Mouse (Mus musculus) liver, embryonic 13.5 days (tissue): ENCODE results near the gene Fam50b. TPM values are rescaled to one million over a fixed set of nuclear protein-coding genes. Genes with fewer than 3 reads are reported as not detected.

Experiments used
- ATAC-seq: fragments of 200-750 bp; cut with Nextera tagmentation; 2 replicates; pipeline ENCODE4 v1.8.0; 2017; ENCODE audit warnings: low read depth, mild to moderate bottlenecking, moderate number of reproducible peaks, moderate library complexity
- DNase-seq: peaks from one replicate; pipeline ENCODE4 v3.0.0; 2022
- H3K27ac ChIP-seq: fragments of 300-500 bp; sonication (generic); 2 replicates; pipeline ENCODE4 v1.5.1; 2015; ENCODE audit warnings: moderate library complexity, mild to moderate bottlenecking, inconsistent platforms
- H3K27me3 ChIP-seq: fragments of 300-500 bp; sonication (generic); 2 replicates; pipeline ENCODE4 v1.6.1; 2015; ENCODE audit warnings: mild to moderate bottlenecking, inconsistent platforms
- H3K36me3 ChIP-seq: fragments of 300-500 bp; sonication (generic); 2 replicates; pipeline ENCODE4 v1.6.1; 2015; ENCODE audit warnings: mild to moderate bottlenecking, inconsistent platforms
- H3K4me1 ChIP-seq: fragments of 300-500 bp; sonication (generic); replicated peaks from 2 replicates; pipeline ENCODE4 v1.6.1; 2015; ENCODE audit warnings: inconsistent platforms
- H3K4me2 ChIP-seq: fragments of 300-500 bp; sonication (generic); 2 replicates; pipeline ENCODE4 v1.6.1; 2015; ENCODE audit warnings: inconsistent platforms, mild to moderate bottlenecking, moderate library complexity
- H3K4me3 ChIP-seq: fragments of 300-500 bp; sonication (generic); replicated peaks from 2 replicates; pipeline ENCODE4 v1.5.1; 2015; ENCODE audit warnings: mild to moderate bottlenecking, inconsistent platforms
- H3K9ac ChIP-seq: fragments of 300-500 bp; sonication (generic); 2 replicates; pipeline ENCODE4 v1.6.1; 2015; ENCODE audit warnings: mild to moderate bottlenecking, inconsistent platforms
- H3K9me3 ChIP-seq: fragments of 300-500 bp; sonication (generic); replicated peaks from 2 replicates; pipeline ENCODE4 v1.6.1; 2016; ENCODE audit warnings: inconsistent platforms
- WGBS: fragments of 180-500 bp; shearing (Covaris S2); methylation state at CpG from one replicate; pipeline ENCODE4 v1.1.7; 2015; ENCODE audit not compliant: insufficient replicate concordance; 5-methylcytosine and 5-hydroxymethylcytosine counted together
- polyA plus RNA-seq: library from polyadenylated mRNA; unstranded; fragments of >200 nt; fragmentation: Nextera tagmentation; extraction: Ambion mirVana; gene quantifications from 2 replicates; pipeline ENCODE4 v1.2.1, GENCODE M21; 2015

Fam50b gene
- polyA plus RNA-seq, 1 experiment from 2014 or later, result not detected

DNA sequence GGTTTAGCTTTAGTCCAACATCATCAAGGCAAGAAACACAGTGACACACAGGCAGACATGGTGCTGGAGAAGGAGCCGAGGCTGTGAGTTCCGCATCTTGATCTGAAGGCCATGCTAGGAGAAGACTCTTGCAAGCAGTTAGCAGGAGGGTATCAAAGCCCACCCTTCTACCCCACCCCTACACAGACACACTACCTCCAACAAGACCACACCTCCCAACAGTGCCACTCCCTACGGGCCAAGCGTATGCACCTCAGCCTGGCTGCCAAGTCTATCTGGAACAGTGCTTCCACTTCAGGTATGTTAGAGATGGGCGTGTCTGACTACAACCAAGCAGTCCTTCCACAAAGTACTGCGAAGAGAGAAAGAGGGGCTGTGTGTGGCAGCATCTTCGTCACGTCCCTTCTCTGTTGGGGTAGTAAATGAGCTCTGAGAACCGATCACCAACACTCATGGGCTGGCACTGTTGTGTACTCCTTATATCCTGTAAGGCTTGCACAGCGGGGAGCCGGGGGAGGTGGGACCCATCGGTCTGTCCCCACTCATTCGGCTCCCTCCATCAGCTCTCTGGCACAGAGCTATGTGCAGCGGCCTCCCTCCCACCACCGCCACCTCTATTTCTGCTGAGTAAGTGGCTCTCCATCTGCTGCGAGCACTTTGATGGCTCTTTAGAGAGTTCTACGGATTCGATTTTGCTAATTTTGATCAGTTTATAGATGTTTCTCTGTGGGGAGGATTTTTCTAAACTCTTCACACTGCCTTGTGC is 33.1 kb downstream of the Fam50b start:
- DNase-seq (no peak), ATAC-seq (no peak)
- H3K27me3 ChIP-seq, result 0 out of 2 replicates have a peak, but pooled peaks cover 3% of the 10 kb centered on the region
- no peaks in the 10 kb centered on the region for H3K36me3 ChIP-seq
- H3K4me3 ChIP-seq, result no peak overlapping the region
- H3K4me1 ChIP-seq, result no peaks in the 10 kb centered on the region
- no peak overlapping the region for H3K4me2 ChIP-seq
- no peak overlapping the region for H3K27ac ChIP-seq
- 76% methylated on average over 18 of the region's 18 CpGs for WGBS
- no peak overlapping the region for H3K9ac ChIP-seq
- H3K9me3 ChIP-seq, result no peaks in the 10 kb centered on the region

DNA sequence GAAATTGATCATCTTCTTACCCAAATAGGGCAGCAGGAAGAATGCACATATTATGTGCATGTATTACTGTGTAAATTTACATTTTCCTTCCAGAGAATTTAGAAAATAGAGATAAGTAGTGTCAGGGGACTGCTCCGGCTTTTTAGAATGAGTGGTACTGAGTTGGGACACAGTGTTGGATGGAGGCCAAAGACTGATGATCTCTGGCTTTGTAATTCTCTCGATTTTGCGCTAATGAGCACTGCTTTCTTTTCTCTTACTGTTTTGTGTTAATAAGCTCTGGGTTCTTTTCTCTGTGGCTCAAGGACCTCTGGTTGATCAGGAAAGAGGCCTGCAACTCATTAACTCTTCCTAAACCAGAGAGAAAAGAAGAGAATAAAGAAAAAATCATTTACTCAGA is 42.1 kb downstream of the Fam50b start:
- Histone ChIP-seq H3K27ac (no peak overlapping the region), H3K36me3 (no peaks in the 10 kb centered on the region), H3K27me3 (no peaks in the 10 kb centered on the region; the same call in 1 of the 2 replicates), H3K4me1 (peaks cover 19% of the 10 kb centered on the region), H3K9me3 (no peaks in the 10 kb centered on the region), H3K4me3 (no peak overlapping the region), H3K9ac (no peak overlapping the region), H3K4me2 (no peak overlapping the region)
- whole genome bisulfite sequencing, result 75% methylated on average over 3 of the region's 3 CpGs
- DNase-seq, result no peak
- ATAC-seq, result no peak

DNA sequence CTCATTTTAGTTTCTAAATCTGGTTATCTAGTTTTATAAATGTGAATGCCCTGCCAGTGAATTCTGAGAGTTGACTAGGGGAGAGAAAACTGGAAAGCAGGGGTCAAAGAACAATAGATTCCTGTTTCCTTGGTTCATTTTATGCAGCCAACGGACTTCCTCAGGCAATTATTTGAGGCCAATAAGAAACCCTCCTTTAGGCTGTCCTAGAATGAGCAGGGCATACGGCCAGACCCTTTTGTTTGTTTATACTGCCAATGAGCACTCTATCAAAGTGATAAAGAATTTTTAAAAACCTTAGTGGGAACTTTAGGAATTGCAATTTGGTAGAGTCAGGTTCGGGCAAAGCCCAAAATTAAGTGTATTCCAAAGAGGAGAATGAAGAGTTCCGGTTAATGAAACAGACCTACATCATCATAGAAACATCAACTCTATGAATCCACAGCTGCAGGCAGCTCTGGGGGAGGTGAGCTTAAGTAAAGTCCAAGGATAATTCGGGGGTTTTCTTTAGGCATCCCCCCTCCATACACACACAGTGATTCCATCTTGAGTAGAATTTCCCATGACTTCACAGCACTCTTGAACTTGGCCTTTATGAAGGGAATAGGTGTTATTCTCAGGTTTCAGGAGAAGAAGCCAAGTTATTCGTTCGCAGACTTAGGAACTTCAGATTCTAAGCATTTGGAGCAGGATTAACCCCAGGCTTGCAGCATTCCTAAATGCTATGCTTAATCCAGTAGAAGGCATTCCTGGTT is 46.4 kb downstream of the Fam50b start:
- Histone ChIP-seq H3K9me3 (no peaks in the 10 kb centered on the region), H3K4me3 (no peak overlapping the region), H3K27me3 (no peaks in the 10 kb centered on the region), H3K9ac (no peak overlapping the region), H3K4me2 (no peak overlapping the region), H3K4me1 (peaks cover 40% of the 10 kb centered on the region), H3K27ac (no peak overlapping the region), H3K36me3 (no peaks in the 10 kb centered on the region)
- 55% methylated on average over 7 of the region's 7 CpGs for WGBS
- no peak for DNase-seq
- ATAC-seq, result no peak

DNA sequence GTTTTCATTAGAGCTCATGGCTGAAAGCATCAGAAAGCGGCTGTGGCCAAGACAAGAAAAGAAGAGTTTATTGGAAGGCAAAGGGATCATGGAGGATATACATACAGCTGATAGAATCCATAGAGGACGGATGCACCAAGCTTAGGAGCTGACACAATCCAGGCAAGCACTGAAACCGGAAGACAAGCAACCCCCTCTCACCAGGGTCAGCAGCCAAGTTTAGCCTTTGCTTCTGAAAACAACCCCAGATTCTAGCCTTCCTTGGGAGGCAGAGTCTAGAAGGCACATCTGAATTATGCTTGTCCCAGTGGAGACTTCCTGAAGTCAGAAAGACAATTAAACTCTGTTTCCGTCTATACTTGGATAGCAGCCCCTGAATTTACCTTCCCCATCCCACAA is 47.0 kb downstream of the Fam50b start:
- no peak for DNase-seq

DNA sequence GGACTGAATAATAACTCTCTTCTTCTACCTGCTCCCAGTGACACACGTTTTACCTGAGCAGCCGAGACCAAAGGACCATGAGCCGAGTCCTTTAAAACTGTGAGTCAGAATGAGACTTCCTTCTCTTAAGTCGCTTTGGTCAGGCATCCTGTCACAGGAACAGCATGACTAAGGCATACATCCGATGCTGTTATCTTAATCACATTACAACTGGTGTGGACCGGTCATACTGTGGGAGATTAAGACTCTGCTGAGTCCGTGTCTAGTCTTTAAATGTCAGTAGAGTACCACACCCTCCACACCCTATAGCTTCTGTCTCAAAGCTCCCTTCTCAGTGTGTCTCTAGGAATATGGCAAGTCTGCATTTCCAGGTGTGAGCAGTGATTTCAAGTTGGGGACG is 50.2 kb downstream of the Fam50b start:
- ATAC-seq (peak; percentile 90), DNase-seq (peak; percentile 13)
- Histone ChIP-seq H3K9me3 (no peaks in the 10 kb centered on the region), H3K27me3 (no peaks in the 10 kb centered on the region), H3K4me3 (no peak overlapping the region), H3K4me1 (peaks cover 37% of the 10 kb centered on the region), H3K36me3 (no peaks in the 10 kb centered on the region), H3K9ac (no peak overlapping the region), H3K27ac (no peak overlapping the region), H3K4me2 (no peak overlapping the region)
- WGBS, result 27% methylated on average over 8 of the region's 8 CpGs

More for the DNA sequence above, 47.0 kb downstream of the Fam50b start:
- no peak overlapping the region for H3K4me2 ChIP-seq
- H3K9ac ChIP-seq, result no peak overlapping the region
- no peaks in the 10 kb centered on the region for H3K9me3 ChIP-seq
- peaks cover 45% of the 10 kb centered on the region for H3K4me1 ChIP-seq
- H3K36me3 ChIP-seq, result no peaks in the 10 kb centered on the region
- ATAC-seq, result no peak
- H3K27me3 ChIP-seq, result no peaks in the 10 kb centered on the region
- no peak overlapping the region for H3K27ac ChIP-seq
- no peak overlapping the region for H3K4me3 ChIP-seq
- 60% methylated on average over 4 of the region's 4 CpGs for WGBS

GRCm38 (mm10) chr13:34786634-34787033 is 52.0 kb downstream of the Fam50b start:
- DNase-seq (no peak), ATAC-seq (peak; percentile 64)
- no peak overlapping the region for H3K4me2 ChIP-seq
- peaks cover 30% of the 10 kb centered on the region for H3K4me1 ChIP-seq
- 39% methylated on average over 5 of the region's 5 CpGs for WGBS
- no peaks in the 10 kb centered on the region for H3K27me3 ChIP-seq
- no peaks in the 10 kb centered on the region for H3K36me3 ChIP-seq
- H3K27ac ChIP-seq, result no peak overlapping the region; the same call in 1 of the 2 replicates
- H3K9ac ChIP-seq, result no peak overlapping the region
- no peaks in the 10 kb centered on the region for H3K9me3 ChIP-seq
- no peak overlapping the region for H3K4me3 ChIP-seq

DNA sequence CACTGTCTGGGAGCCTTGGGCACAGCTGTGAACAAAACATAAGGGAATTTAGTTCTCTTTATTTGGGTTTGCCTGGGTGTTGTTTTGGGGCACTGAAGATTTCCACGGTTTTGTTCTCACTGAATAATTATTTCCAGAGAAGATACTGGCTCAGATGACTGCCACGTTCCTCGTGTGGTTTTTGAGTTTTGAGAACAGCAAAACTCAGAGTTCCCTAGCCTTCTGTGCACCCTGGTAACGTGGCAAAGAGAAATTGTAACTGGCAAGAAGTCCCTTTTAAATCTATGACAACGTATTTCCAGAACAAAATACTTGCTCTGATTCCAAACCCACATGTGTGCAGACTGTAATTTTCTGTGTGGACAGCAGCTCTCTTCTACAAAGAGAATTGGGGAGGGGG is 52.9 kb downstream of the Fam50b start:
- no peak overlapping the region for H3K9ac ChIP-seq
- H3K4me1 ChIP-seq, result peaks cover 26% of the 10 kb centered on the region
- DNase-seq (no peak), ATAC-seq (no peak)
- WGBS, result 55% methylated on average over 5 of the region's 5 CpGs
- H3K27me3 ChIP-seq, result no peaks in the 10 kb centered on the region
- H3K27ac ChIP-seq, result no peak overlapping the region
- no peak overlapping the region for H3K4me2 ChIP-seq
- H3K9me3 ChIP-seq, result no peaks in the 10 kb centered on the region
- no peaks in the 10 kb centered on the region for H3K36me3 ChIP-seq
- H3K4me3 ChIP-seq, result no peak overlapping the region

DNA sequence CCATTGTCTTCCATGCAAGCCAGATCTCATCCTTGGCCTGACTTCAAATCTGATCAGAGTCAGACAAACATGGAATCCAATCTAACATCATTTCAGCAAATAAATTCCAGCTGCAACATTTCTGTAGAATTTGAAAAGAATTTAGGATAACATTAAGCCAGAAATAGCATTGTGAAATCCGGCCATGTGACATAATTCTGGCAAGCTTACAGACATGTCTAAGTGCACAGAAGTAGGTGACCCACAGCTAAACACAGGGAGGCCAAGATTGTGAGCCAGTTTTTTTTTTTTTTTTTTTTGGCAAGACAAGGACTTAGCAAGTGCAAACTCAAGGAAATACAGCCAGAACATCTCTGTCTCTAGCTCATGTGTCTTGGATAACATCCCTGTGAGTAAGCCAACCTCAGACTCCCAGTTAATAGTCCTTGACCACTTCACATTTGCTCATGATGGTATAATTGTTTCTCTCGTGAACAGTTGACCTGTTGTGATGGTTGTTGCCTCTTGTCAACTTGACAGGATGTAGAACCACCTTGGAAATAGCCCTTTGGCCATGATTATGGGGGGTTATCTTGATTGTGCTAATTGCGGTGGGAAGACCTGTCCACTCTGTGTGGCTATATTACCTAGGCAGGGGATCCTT is 54.6 kb downstream of the Fam50b start:
- no peaks in the 10 kb centered on the region for H3K27me3 ChIP-seq

DNA sequence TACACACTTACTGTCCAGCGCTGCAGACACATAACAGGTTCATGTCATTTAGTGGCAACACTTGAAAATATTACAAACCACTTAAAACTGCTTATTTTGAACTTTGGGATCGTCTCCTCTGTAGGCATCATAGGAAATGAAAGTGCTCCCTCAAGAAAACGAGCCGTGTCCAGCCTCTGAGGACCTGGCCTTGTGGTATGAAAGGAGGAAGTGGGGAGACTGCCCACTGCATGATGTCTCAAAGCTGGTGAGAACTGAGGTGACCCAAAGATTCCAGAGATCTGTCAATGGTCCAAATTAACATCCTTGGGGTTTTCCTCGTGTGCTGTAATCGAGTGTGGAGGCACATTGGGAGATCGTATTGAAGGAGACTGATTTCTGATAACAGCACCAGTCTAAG is 58.4 kb downstream of the Fam50b start:
- DNase-seq (no peak), ATAC-seq (no peak)
- Histone ChIP-seq H3K27me3 (no peaks in the 10 kb centered on the region), H3K36me3 (no peaks in the 10 kb centered on the region), H3K9me3 (no peaks in the 10 kb centered on the region), H3K4me3 (no peak overlapping the region), H3K9ac (no peak overlapping the region), H3K4me2 (no peak overlapping the region), H3K27ac (no peak overlapping the region), H3K4me1 (peaks cover 3% of the 10 kb centered on the region; the same call in 1 of the 2 replicates)
- WGBS, result 33% methylated on average over 7 of the region's 7 CpGs

More for the DNA sequence above, 54.6 kb downstream of the Fam50b start:
- no peak for ATAC-seq
- DNase-seq, result no peak
- Histone ChIP-seq H3K27ac (no peak overlapping the region), H3K9ac (no peak overlapping the region), H3K4me1 (peaks cover 28% of the 10 kb centered on the region), H3K9me3 (no peaks in the 10 kb centered on the region), H3K36me3 (no peaks in the 10 kb centered on the region), H3K4me2 (no peak overlapping the region), H3K4me3 (no peak overlapping the region)
- 69% methylated on average over 3 of the region's 3 CpGs for WGBS

DNA sequence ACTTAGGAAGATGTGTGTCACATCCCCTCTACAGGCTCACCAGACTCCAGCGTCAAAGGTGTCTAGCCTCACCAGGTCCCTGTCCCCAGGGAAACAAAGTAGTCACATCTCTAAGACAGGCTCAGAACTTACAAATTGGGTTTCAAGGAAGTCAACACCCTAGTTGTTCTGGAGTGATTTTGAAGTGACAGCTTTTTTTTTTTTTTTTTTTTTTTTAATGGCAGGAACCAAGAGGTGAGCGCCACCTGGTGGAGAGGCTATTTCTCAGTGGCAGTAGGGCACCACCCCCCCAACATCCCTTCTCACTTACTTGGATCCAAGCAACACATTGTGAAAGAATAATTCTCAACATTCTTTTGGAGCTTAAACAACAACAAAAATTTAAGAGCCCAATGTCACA is 59.2 kb downstream of the Fam50b start:
- Histone ChIP-seq H3K36me3 (no peaks in the 10 kb centered on the region), H3K4me2 (no peak overlapping the region), H3K9me3 (no peaks in the 10 kb centered on the region), H3K9ac (no peak overlapping the region), H3K27ac (no peak overlapping the region), H3K27me3 (no peaks in the 10 kb centered on the region), H3K4me1 (peaks cover 3% of the 10 kb centered on the region; the same call in 1 of the 2 replicates), H3K4me3 (no peak overlapping the region)
- ATAC-seq (no peak), DNase-seq (peak; percentile 15)
- WGBS, result 21% methylated on average over 2 of the region's 2 CpGs

DNA sequence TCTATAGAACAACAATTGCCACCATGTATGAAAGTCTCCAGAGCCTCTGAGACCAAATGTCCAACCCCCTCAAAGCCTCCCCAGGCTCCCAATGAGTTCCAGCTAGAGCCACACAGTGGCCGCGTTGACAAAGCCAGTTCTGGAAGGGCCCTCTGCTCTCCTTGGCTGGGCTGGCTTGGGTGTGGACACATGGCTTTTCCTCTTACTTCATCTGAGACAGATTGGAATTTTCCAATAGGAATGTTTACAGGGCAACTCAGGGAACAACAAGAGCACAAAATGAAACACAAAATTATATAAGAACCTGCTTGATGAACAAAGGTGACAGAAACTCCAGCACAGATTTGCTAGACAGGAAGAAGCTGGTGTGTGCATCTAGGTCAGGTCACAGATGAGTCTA is 59.8 kb downstream of the Fam50b start:
- no peak for DNase-seq
- 59% methylated on average over 2 of the region's 2 CpGs for whole genome bisulfite sequencing

More for the DNA sequence above, 59.8 kb downstream of the Fam50b start:
- Histone ChIP-seq H3K4me3 (no peak overlapping the region), H3K27me3 (no peaks in the 10 kb centered on the region), H3K9me3 (no peaks in the 10 kb centered on the region), H3K27ac (no peak overlapping the region), H3K9ac (no peak overlapping the region), H3K4me2 (no peak overlapping the region), H3K4me1 (peaks cover 3% of the 10 kb centered on the region; the same call in 1 of the 2 replicates), H3K36me3 (no peaks in the 10 kb centered on the region)
- no peak for ATAC-seq
